Mouse (Mus musculus): ENCODE measurements at regions not wholly inside any gene's neighbourhood (a gene's known extent, or its start where the extent isn't known, plus 50 kb on each side); places are given as distances from the start of the nearest gene placed in this dataset.

GRCm38 (mm10) chr4:54356041-54356427 lies 530.2 kb downstream of the Tmem38b start:
- no peak for TF ChIP-seq CTCF (IDR thresholded peaks at IDR 0.05; ENCODE audit: control insufficient read depth, insufficient read depth, insufficient replicate concordance, low read depth, low read length)
- no peak for TF ChIP-seq POLR2A (IDR thresholded peaks at IDR 0.05; ENCODE audit: control insufficient read depth, low read depth, low read length)
